Mouse (Mus musculus): ENCODE results near the gene Papss1. TPM values are rescaled to one million over a fixed set of nuclear protein-coding genes. Genes with fewer than 3 reads are reported as not detected.

Papss1 gene
- polyA plus RNA-seq (2012) = 0.19 and 0.38 TPM in 2 replicates

GRCm38 (mm10) chr3:131564430-131565256, at the start of gene Papss1:
Gene Papss1, plus strand, starts transcription at chr3:131564768.
- no peaks in the 10 kb centered on the region for H3K27me3 ChIP-seq (ENCODE audit: control insufficient read depth)
- no peaks in the 10 kb centered on the region for H3K9me3 ChIP-seq (ENCODE audit: control insufficient read depth, low read length)
- peaks cover 31% of the 10 kb centered on the region for H3K4me1 ChIP-seq (ENCODE audit: control insufficient read depth)
- H3K36me3 ChIP-seq (ENCODE audit: control insufficient read depth) = no peaks in the 10 kb centered on the region
- TF ChIP-seq TAL1 (IDR thresholded peaks at IDR 0.05; ENCODE audit: low read length) (no peak), GATA1 (IDR thresholded peaks at IDR 0.05; ENCODE audit: low read length) (no peak)
- peak within 1 kb of the TSS; percentile 74 for H3K4me3 ChIP-seq (replicated peaks)

GRCm38 (mm10) chr3:131516332-131516999, 48.1 kb upstream of the Papss1 start:
- H3K4me3 ChIP-seq (replicated peaks) = no peak overlapping the region
- TF ChIP-seq TAL1 (IDR thresholded peaks at IDR 0.05; ENCODE audit: low read length) (no peak), GATA1 (IDR thresholded peaks at IDR 0.05; ENCODE audit: low read length) (no peak)

GRCm38 (mm10) chr3:131517756-131518155, 46.8 kb upstream of the Papss1 start:
- H3K4me3 ChIP-seq (replicated peaks) = no peak overlapping the region
- H3K4me1 ChIP-seq (ENCODE audit: control insufficient read depth) = no peaks in the 10 kb centered on the region
- H3K27me3 ChIP-seq (ENCODE audit: control insufficient read depth) = no peaks in the 10 kb centered on the region
- no peaks in the 10 kb centered on the region; the same call in 1 of the 2 replicates for H3K9me3 ChIP-seq (ENCODE audit: control insufficient read depth, low read length)
- no peaks in the 10 kb centered on the region for H3K36me3 ChIP-seq (ENCODE audit: control insufficient read depth)
- TF ChIP-seq TAL1 (IDR thresholded peaks at IDR 0.05; ENCODE audit: low read length) = no peak
- no peak for TF ChIP-seq GATA1 (IDR thresholded peaks at IDR 0.05; ENCODE audit: low read length)

More at GRCm38 (mm10) chr3:131516332-131516999, 48.1 kb upstream of the Papss1 start:
- no peaks in the 10 kb centered on the region for H3K36me3 ChIP-seq (ENCODE audit: control insufficient read depth)
- no peaks in the 10 kb centered on the region for H3K27me3 ChIP-seq (ENCODE audit: control insufficient read depth)
- H3K9me3 ChIP-seq (ENCODE audit: control insufficient read depth, low read length) = no peaks in the 10 kb centered on the region; the same call in 1 of the 2 replicates
- no peaks in the 10 kb centered on the region for H3K4me1 ChIP-seq (ENCODE audit: control insufficient read depth)

GRCm38 (mm10) chr3:131521206-131521605, 43.4 kb upstream of the Papss1 start:
- Histone ChIP-seq H3K27me3 (ENCODE audit: control insufficient read depth) (no peaks in the 10 kb centered on the region), H3K36me3 (ENCODE audit: control insufficient read depth) (no peaks in the 10 kb centered on the region), H3K4me3 (replicated peaks) (no peak overlapping the region), H3K4me1 (ENCODE audit: control insufficient read depth) (no peaks in the 10 kb centered on the region), H3K9me3 (ENCODE audit: control insufficient read depth, low read length) (no peaks in the 10 kb centered on the region)
- TF ChIP-seq GATA1 (IDR thresholded peaks at IDR 0.05; ENCODE audit: low read length) (no peak), TAL1 (IDR thresholded peaks at IDR 0.05; ENCODE audit: low read length) (no peak)

- TF ChIP-seq TAL1 (IDR thresholded peaks at IDR 0.05; ENCODE audit: low read length) (no peak), GATA1 (IDR thresholded peaks at IDR 0.05; ENCODE audit: low read length) (no peak)
- H3K9me3 ChIP-seq (ENCODE audit: control insufficient read depth, low read length) = no peaks in the 10 kb centered on the region
- H3K27me3 ChIP-seq (ENCODE audit: control insufficient read depth) = no peaks in the 10 kb centered on the region
- H3K4me3 ChIP-seq (replicated peaks) = no peak overlapping the region
- no peaks in the 10 kb centered on the region for H3K4me1 ChIP-seq (ENCODE audit: control insufficient read depth)
- no peaks in the 10 kb centered on the region for H3K36me3 ChIP-seq (ENCODE audit: control insufficient read depth)
Measured at GRCm38 (mm10) chr3:131522243-131522642, 42.3 kb upstream of the Papss1 start.

GRCm38 (mm10) chr3:131523749-131524148, 40.8 kb upstream of the Papss1 start:
- Histone ChIP-seq H3K27me3 (ENCODE audit: control insufficient read depth) (no peaks in the 10 kb centered on the region), H3K4me1 (ENCODE audit: control insufficient read depth) (no peaks in the 10 kb centered on the region), H3K36me3 (ENCODE audit: control insufficient read depth) (no peaks in the 10 kb centered on the region), H3K9me3 (ENCODE audit: control insufficient read depth, low read length) (no peaks in the 10 kb centered on the region), H3K4me3 (replicated peaks) (no peak overlapping the region)
- TF ChIP-seq TAL1 (IDR thresholded peaks at IDR 0.05; ENCODE audit: low read length) (no peak), GATA1 (IDR thresholded peaks at IDR 0.05; ENCODE audit: low read length) (no peak)

- no peaks in the 10 kb centered on the region for H3K4me1 ChIP-seq (ENCODE audit: control insufficient read depth)
- TF ChIP-seq GATA1 (IDR thresholded peaks at IDR 0.05; ENCODE audit: low read length) = no peak
- no peak for TF ChIP-seq TAL1 (IDR thresholded peaks at IDR 0.05; ENCODE audit: low read length)
- no peaks in the 10 kb centered on the region for H3K36me3 ChIP-seq (ENCODE audit: control insufficient read depth)
Measured at GRCm38 (mm10) chr3:131524210-131524609, 40.4 kb upstream of the Papss1 start.

GRCm38 (mm10) chr3:131524779-131525178, 39.8 kb upstream of the Papss1 start:
- H3K9me3 ChIP-seq (ENCODE audit: control insufficient read depth, low read length) = no peaks in the 10 kb centered on the region
- H3K36me3 ChIP-seq (ENCODE audit: control insufficient read depth) = no peaks in the 10 kb centered on the region
- TF ChIP-seq GATA1 (IDR thresholded peaks at IDR 0.05; ENCODE audit: low read length) = no peak
- TF ChIP-seq TAL1 (IDR thresholded peaks at IDR 0.05; ENCODE audit: low read length) = no peak
- H3K4me1 ChIP-seq (ENCODE audit: control insufficient read depth) = no peaks in the 10 kb centered on the region
- H3K27me3 ChIP-seq (ENCODE audit: control insufficient read depth) = no peaks in the 10 kb centered on the region
- H3K4me3 ChIP-seq (replicated peaks) = no peak overlapping the region

More at GRCm38 (mm10) chr3:131524210-131524609, 40.4 kb upstream of the Papss1 start:
- Histone ChIP-seq H3K9me3 (ENCODE audit: control insufficient read depth, low read length) (no peaks in the 10 kb centered on the region), H3K27me3 (ENCODE audit: control insufficient read depth) (no peaks in the 10 kb centered on the region), H3K4me3 (replicated peaks) (no peak overlapping the region)

GRCm38 (mm10) chr3:131525229-131525628, 39.3 kb upstream of the Papss1 start:
- Histone ChIP-seq H3K4me3 (replicated peaks) (no peak overlapping the region), H3K36me3 (ENCODE audit: control insufficient read depth) (no peaks in the 10 kb centered on the region), H3K4me1 (ENCODE audit: control insufficient read depth) (no peaks in the 10 kb centered on the region), H3K9me3 (ENCODE audit: control insufficient read depth, low read length) (no peaks in the 10 kb centered on the region), H3K27me3 (ENCODE audit: control insufficient read depth) (no peaks in the 10 kb centered on the region)
- no peak for TF ChIP-seq GATA1 (IDR thresholded peaks at IDR 0.05; ENCODE audit: low read length)
